Mouse (Mus musculus) layer of hippocampus, postnatal 36 days (tissue): Measurements from ENCODE around the gene Ttll10. TPM values are rescaled to one million over a fixed set of nuclear protein-coding genes. Genes with fewer than 3 reads are reported as not detected.

Experiments used
- DNase-seq, 2 experiments: peaks; one replicate each; pipeline ENCODE4 v3.0.0; 2022
- total RNA-seq, 2 experiments: library from RNA; stranded (reverse); gene quantifications; 2 replicates each; pipeline ENCODE4 v1.2.3; 2021

Ttll10 gene
- total RNA-seq, 2 experiments from 2014 or later, result 0.20 TPM; not detected in 1

- no peak for DNase-seq
Observed at GRCm38 (mm10) chr4:156065156-156065894, 6.1 kb upstream of the Ttll10 start.

- DNase-seq, result no peak
Observed at GRCm38 (mm10) chr4:156064510-156064897, 5.3 kb upstream of the Ttll10 start.

GRCm38 (mm10) chr4:156063861-156064509 is 4.8 kb upstream of the Ttll10 start:
- DNase-seq, result no peak

GRCm38 (mm10) chr4:156059713-156060112 is 499 bp upstream of the Ttll10 start:
- no peak for DNase-seq

GRCm38 (mm10) chr4:156058826-156059225 is 388 bp downstream of the Ttll10 start:
- no peak for DNase-seq

GRCm38 (mm10) chr4:156057702-156058101 is 1.5 kb downstream of the Ttll10 start:
- DNase-seq, result no peak

GRCm38 (mm10) chr4:156055173-156055572 is 4.0 kb downstream of the Ttll10 start:
- no peak for DNase-seq

GRCm38 (mm10) chr4:156054606-156055005 is 4.6 kb downstream of the Ttll10 start:
- no peak for DNase-seq

GRCm38 (mm10) chr4:156054130-156054529 is 5.1 kb downstream of the Ttll10 start:
- no peak for DNase-seq

- no peak for DNase-seq
Observed at GRCm38 (mm10) chr4:156053113-156053512, 6.1 kb downstream of the Ttll10 start.

- no peak for DNase-seq
Observed at GRCm38 (mm10) chr4:156050391-156050980, 8.7 kb downstream of the Ttll10 start.

- no peak for DNase-seq
Observed at GRCm38 (mm10) chr4:156049779-156050178, 9.4 kb downstream of the Ttll10 start.

GRCm38 (mm10) chr4:156044754-156045153 is 14.5 kb downstream of the Ttll10 start:
- DNase-seq, result no peak

GRCm38 (mm10) chr4:156034901-156035300 is 24.3 kb downstream of the Ttll10 start:
- no peak for DNase-seq

GRCm38 (mm10) chr4:156034301-156034700 is 24.9 kb downstream of the Ttll10 start:
- no peak for DNase-seq

GRCm38 (mm10) chr4:156033476-156034119 is 25.6 kb downstream of the Ttll10 start:
- DNase-seq, result no peak

GRCm38 (mm10) chr4:156032856-156033255 is 26.4 kb downstream of the Ttll10 start:
- no peak for DNase-seq

- DNase-seq, result peak; percentile 64 to 70
Observed at GRCm38 (mm10) chr4:156031593-156032391, 27.4 kb downstream of the Ttll10 start.

GRCm38 (mm10) chr4:156031255-156031592 is 28.0 kb downstream of the Ttll10 start:
- DNase-seq, result no peak

GRCm38 (mm10) chr4:156030651-156031118 is 28.5 kb downstream of the Ttll10 start:
- DNase-seq, result no peak

- DNase-seq, result no peak
Observed at GRCm38 (mm10) chr4:156028580-156028979, 30.6 kb downstream of the Ttll10 start.

GRCm38 (mm10) chr4:156026013-156026412 is 33.2 kb downstream of the Ttll10 start, which contains the start of gene Tnfrsf18:
TSS of gene Tnfrsf18 (plus strand) at chr4:156026164.
- peak; percentile 29 to 52 for DNase-seq
